Mouse (Mus musculus): ENCODE measurements around the gene Dner. TPM values are rescaled to one million over a fixed set of nuclear protein-coding genes. Genes with fewer than 3 reads are reported as not detected.
A peak's percentile ranks its signal among the peaks of the same experiment; 100 is the strongest.

Gene Dner
- total RNA-seq, 2 experiments from 2014 or later = 0.08 TPM; not detected in 1

DNA sequence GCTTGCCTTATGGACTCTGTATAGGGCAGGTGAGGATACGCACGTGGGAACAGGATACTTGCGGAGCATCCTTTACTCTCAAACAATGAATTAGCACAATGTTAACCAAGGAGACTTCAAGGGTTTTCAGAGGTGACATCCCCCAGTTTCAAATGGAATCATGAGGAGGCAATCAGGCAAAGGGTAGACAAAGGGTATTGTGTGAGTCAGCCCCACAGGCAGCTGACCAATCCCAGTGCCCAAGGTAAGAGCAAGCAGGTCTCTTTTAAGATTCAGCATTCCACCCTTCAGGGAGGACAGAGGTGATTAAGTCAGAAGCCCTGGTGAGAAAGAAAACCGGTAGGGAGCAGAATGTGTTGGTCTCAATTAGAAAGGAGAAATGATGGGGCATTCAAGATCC, 55.6 kb downstream of the Dner start:
- no peak for DNase-seq
- intact Hi-C loops (cut with DNase I) = no loop called here

DNA sequence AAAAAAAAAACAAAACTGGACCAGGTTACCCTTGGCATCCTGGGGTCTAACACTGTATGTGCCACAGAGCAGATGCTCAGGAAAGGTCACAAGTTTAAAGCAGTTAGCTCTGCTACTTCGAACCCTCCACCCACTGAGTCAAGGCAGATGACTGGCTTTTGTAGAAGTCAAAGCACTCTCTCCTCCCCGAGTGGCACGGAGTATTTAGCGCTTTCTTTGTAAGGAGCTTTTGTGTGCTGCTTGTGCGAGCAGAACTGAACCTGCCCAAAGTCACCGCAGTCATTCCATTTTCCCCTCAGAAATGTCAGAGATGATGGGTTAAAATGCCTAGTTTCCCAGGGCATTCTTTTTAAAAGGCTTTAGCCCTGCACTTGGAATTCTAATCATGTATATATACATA, 59.1 kb downstream of the Dner start:
- DNase-seq = no peak
- intact Hi-C loops (cut with DNase I) = no loop called here

DNA sequence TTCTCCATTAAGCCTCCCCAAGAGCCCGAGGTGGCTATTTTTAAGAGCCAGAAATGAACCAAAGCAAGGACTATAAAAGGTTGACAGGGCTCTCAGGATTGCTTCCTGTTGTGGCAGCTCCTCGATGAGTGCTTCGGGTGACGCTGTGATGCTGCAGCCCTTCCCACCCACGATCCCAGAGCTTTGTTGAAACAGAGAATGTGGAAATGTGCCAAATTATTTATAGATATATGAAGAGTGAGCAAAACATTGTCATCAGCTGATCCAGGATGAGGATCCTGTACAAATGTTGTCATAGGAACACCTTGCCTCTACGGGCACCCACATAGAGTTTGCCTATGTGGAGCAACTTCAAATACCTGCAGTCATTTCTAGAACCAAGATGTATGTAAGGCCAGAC, 67.8 kb downstream of the Dner start:
- intact Hi-C loops (cut with DNase I) = no loop called here
- no peak for DNase-seq

DNA sequence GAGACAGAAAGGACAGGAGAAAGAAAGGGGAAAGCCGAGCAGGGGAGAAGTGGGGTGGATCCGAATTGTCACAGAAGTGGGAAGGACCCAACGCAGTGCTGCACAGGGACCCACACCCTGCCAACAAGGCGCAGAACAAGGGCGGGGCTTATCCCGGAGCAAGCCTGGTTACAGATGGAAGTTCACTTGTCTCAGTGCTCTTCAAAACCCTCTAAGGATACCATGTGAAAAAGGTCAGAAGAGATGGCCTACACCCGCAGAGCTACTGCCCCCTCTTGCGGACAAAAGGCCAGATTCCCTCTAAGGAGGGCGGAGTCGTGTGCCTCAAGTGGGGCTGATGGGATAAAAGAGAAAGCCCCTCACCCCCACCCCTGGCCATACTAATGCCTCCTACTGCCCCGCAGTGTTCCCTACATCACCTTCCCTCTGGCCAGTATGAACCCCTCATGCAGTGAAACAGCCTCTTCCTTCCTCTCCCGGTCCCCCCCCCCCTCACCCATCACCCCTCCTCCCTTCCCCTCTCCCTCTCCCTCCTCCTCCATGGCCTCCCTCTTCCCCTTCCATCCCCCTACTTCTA, 73.0 kb downstream of the Dner start:
- no peak for DNase-seq

DNA sequence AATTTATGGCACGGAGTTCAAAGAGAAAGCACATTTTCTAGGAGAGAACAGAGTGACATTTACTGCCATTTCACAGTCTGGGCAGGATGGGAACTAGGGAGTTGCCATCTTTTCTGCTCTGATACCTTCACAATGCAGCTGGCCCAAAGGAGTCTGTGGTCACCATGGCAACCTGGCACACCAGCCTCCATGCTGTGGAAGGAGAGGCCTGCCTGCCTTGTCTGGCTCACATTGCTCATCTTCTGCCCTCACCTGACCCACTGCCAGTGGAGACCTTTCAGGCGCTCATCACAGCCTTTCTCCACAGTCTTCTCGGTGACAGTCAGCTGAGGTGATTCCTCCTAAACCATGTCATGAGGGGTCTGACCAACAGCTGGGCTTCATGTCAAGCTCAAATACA, 74.7 kb downstream of the Dner start:
- intact Hi-C loops (cut with DNase I) = no loop called here

More for the DNA sequence above, 73.0 kb downstream of the Dner start:
- intact Hi-C loops (cut with DNase I) = no loop called here

DNA sequence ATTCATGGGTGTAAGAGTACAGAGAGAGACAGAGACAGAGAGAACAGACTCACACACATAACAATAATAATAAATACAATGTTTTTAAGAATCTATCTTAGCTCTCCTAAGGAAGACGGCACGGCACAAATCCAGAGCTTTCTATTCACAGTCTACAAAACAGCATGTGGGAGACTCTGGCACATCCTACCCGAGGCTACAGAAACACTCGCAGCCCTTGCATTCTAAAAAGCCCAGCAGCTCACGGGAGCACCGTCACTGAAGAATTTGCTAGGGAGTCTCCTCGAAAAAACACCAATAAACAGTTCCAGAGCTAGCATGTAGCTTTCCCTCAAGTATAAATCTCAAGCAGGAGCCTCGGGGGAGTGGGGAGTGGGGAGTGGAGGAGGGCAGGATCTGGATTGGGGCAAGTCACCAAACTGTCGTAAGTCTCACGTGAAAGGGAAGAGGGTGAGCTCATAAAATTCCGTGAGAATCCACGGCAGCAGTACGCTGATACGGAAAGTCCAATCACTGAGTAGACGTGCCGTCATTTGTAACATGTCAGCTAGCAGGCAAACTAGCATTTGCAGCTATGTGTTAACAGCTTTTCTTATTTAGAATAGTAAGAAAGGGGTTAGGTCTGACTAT, 76.8 kb downstream of the Dner start:
- intact Hi-C loops (cut with DNase I) = no loop called here
- no peak for DNase-seq

More for the DNA sequence above, 74.7 kb downstream of the Dner start:
- DNase-seq = no peak

DNA sequence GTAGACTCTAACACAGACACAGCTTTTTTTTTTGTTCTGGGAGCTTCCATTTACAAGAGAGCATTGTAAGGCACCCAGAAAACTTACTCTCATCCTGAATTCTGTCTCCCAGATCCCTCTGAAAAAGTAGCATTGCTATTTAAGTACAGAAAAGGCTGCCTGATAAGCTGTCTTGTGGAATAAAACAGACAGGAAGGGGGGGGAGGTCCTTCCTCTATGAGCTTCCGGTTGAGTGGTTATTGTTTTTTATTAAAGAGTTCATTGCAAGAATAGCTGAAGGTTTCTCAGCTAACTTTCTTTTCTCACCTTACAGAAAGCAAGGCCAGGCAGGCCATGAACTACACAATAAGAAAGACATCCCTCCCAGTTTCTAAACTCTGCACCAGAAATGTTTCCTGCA, 77.9 kb downstream of the Dner start:
- no peak for DNase-seq
- intact Hi-C loops (cut with DNase I) = no loop called here

DNA sequence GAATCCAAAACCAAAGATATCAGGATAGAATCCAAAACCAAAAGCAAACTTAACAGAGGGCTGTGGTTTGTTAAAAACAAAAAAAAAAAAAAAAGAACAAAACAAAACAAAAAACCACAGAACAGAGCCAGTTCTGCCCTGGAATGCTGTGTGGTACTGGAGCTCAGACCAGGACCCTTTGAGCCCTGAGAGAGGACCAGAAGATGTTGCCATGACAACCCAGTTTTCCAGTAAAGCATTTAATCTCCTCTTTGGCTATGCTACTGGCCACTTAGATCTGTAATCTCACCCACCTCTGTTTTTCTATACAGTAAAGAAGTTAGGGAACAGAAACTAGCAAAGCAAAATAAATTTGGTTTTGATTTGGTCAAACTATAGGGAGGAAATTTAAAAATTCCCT, 79.9 kb downstream of the Dner start:
- DNase-seq = no peak
- intact Hi-C loops (cut with DNase I) = no loop called here

DNA sequence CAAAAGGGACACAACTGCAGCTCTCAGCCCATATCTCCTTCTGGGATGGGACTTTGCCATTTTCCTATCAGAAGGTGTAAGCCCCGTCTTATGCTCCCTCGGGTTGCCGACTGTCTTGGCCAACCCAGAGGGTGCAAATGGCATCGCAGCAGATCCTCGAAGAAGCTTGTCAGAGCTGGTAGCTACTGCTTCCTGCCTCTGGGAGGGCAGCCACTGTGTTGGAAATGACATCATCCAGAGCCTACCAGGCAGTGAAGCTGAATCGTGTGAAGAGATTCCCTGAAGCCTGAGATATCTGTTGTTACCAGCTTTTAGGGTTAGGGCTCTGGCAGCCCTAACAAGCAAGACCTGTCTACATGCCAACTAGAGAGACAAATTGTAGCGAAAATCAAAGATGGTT, 81.4 kb downstream of the Dner start:
- no peak for DNase-seq
- intact Hi-C loops (cut with DNase I) = no loop called here

DNA sequence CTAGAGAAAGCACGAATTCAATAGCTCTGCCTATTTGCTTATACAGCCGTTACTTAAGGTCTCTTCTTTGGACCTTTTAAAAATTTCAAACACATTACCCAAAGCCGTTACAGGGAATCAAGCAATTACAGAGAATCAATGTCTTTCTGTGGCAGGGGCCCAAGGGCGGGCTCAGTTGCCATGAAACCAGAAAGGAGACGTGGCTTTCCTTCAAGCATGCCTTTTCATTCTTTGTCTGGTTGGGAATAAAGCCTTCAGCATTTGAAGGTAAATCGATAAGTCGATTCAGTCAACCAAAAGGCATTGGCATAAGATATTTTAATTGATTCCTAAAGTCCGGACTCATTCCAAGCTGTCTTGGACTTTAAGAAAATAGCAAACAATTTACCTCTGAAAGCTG, 82.9 kb downstream of the Dner start:
- intact Hi-C loops (cut with DNase I) = no loop called here
- DNase-seq = no peak

DNA sequence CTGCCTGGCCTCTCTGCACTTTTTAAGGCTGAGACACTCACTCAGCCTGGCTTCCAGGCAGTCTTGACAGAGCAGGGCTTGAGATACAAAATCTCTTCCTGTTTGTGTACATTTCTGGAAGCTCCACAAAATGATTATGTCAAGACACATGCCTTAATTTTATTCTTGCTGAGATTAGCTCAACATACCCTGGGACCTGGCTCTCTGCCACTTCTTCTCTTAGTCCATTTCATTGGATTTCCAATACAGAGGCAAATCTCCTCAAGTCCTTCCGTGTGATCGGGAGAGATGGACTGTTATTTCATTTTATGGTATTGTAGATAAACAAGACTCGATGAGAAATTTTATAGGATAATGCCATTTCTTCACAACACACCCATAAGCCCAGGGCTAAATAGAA, 84.7 kb downstream of the Dner start:
- DNase-seq = no peak
- intact Hi-C loops (cut with DNase I) = no loop called here

DNA sequence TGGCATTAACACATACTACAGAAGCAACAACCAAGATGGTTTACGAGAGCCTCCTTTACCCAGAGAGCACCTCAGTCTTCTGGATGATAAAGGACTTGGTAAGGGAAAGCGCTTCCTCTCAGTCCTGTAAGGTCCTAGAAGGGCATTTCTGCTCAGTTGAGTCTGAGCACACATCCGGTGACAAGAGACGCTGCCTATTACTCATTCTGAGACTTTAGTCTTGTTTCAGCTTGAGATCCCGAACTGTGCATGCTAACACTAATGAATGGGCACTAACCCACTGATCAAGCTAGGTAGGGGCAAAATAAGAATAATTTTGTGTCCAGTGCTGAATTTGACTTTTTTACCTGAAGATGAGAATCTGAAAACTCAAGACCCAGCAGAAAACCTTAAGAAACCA, 97.0 kb downstream of the Dner start:
- DNase-seq = no peak
- intact Hi-C loops (cut with DNase I) = no loop called here

DNA sequence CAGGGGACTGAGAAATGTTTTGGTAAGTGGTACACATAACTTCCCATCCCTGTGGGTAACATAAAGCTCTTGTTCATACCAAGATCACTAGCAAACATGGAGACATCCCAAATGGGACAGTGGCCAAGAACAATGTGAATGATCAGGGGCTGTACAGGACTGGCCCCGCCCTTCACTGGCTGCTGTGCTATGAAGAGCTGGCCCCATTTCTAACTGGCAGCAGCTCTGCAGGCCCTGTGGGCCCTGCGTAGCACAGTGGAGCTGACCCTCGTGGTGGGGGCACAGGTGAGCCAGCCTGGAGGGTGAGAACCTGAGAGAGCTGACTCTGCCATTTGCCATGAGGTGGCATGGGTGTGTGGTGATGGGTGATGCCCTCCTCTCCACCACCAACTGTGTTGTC, 100.0 kb downstream of the Dner start:
- intact Hi-C loops (cut with DNase I) = no loop called here
- no peak for DNase-seq

DNA sequence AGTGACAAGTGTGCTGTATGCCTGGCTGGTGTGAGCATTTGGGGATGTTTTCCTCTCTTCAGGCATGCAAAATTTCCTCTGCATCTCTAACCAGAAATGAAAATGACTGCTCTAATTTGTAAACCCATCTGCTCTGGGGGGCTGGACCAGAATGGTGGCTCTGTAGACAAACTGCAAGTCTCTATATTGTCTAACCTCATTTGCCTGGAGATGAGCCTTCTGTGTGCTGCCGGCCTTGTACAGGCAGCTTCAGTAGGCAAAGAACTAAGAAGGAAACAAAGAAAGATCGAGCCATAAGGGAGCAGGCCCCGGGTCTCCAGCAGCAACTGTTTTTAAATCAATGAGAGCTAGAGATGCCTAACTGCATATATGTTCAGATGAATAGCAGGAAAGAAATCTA, 103.6 kb downstream of the Dner start:
- no peak for DNase-seq
- intact Hi-C loops (cut with DNase I) = no loop called here

DNA sequence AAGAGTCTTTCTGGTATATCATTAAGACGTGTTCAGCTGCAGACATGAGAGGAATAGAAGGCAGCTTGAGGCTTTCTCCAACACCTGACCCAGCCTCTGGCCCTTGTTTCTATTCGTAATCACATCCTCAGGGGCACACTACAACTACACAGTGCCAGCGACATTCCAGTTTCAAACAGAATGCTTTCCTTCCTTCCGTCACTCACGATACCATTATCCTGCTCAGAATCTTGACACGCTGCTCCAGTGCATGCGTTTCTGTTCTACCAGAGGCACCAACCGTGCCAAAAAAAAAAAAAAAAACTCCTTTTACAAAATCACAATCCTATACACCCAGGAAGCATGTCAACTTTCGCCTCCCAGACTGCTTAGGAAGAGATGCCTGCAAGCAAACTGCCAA, 105.5 kb downstream of the Dner start:
- intact Hi-C loops (cut with DNase I) = no loop called here
- DNase-seq = no peak

DNA sequence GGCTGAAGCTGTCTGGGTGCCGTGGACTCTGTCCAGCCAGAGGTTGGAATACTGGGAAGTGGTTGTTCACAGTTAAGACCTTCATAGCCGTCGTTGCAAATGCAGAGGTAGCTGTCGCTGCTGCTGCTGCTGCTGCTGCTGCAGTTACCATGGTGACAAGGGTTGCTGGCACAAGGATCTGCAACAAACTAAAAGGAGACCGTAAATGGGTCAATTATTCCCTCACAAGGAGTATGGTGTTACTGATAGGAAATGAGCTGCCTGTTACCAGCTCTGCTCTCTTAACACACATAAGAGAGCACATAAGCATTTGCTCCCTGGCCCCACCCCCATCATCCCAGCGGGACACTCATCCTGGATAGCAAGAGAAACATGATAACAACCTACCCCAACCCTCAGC, 110.6 kb downstream of the Dner start:
- DNase-seq = no peak
- intact Hi-C loops (cut with DNase I) = loop anchor here (10.0 kb wide), 1 partner anchor 301 kb away; no protein-coding TSS in a partner anchor

DNA sequence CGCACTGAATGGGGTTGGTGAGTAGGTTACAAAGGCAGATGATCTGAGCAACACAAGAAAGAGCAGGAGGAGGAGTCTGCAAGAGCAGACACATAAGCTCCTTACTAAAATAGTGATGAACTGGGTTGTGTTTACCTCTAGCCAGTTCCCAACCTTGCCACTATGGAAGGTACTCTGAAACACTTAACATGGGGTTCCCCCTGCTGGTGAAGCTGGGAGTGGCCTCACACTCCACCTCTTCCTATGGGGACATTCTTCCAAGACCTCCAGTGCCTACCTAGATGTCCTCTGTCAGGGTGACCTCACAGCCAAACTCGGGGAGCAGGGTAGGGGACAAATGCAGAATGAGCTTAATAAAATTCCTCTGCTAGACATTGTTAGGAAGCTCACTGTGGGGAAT, 114.2 kb downstream of the Dner start:
- intact Hi-C loops (cut with DNase I) = loop anchor here (1.0 to 10.0 kb wide), 4 partner anchors 149 to 835 kb away; no protein-coding TSS in a partner anchor
- peak; percentile 65 to 73 for DNase-seq

DNA sequence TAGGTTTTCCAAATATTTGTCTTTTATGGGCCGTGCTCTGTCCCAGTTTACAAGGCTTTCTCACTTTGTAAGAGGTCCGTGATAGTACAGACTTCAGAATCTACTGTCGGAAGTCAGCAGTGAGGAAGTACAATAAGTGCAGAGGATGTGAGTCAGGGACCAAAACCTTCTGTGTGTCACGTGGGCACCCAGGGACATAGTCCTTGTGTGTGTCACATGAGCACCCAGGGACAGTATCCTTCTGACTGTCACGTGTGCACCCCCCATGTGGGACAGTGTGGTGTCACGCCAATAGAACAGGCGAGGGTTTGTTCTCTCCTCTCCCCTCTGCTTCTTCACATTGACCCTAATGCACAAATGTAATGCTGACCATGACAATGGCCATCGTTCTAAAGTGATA, 134.2 kb downstream of the Dner start:
- intact Hi-C loops (cut with DNase I) = no loop called here
- peak; percentile 19 to 22 for DNase-seq

DNA sequence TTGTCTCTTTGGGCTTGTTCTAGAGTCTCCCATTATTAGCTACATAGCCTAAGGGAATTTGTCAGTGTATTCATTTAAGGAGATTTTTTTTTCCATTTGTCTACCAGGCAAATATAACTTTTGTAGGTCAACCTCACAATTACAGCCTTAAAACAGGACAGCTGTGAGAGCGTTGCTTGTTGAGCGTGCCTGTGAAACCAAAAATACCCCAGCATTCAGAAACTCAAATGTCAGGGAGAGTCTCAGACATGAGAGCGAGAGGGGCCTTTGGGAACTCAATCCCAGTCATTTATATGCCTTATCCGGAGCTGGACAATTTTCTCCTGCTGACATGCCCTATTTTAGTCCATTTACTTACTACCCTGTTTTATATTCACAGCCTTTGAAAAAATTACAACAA, 134.6 kb downstream of the Dner start:
- no peak for DNase-seq
- intact Hi-C loops (cut with DNase I) = no loop called here

DNA sequence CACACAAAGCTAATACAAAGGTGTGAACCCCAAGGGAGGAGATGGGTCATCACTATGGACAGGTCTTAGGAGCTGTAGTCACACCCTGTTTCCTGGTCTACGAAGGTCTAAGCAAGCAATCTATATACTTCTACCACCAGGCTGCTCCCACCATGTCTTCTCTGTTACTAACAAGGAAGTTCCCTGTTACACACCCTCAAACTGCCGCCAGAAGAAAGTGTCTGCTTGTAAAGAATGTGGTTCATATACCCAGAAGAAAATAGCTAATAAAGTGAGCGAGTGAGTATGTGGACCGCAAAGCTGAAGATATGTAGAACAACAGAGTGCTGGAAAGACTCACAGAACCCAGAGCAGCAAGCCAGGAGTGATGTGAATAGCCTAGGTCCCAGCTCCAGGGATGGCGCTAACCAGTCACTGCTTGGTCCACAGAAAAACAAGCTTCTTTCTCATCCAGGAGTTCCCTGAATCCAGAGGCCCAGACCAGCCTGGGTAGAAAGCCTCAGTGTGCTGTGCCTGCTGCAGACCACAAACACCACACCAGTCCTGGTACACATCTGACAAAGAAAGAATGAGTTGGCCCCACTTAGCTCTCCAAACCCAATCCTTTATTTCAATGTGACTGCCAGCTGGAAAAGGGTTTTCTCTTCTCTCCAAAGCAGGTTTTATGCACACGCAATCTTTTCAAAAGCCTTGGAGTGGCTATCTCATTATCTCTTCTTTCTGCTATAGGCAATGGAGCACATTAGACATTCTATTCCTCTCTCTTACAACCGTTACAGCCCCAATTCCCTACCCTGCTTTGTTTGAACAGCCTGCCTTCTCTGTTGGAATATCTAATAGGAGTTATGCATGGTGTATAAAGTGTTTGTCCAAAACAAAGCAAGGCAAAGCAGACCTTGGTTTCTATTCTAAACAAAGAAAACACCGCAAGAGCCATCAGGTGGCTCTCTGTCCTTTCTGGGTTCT, 139.2 kb downstream of the Dner start:
- intact Hi-C loops (cut with DNase I) = no loop called here
- DNase-seq = no peak

DNA sequence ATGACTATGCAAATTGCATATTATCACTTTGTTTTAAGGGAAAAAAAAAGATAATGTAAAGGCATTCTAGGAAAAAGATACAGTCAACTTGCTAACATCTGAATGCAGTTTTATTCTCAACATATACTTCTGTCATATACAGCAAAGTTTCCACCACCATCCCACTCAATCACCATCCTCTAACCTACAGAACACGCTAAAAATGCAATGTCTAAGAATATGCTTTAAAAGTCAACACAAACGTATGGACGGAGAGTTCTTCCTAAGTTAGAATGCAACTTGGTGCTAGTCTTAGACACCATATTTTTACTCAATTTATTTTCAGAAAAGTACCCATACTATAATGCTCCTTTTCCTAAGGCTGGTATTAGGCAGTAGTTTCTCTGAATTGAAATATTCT, 144.0 kb downstream of the Dner start:
- intact Hi-C loops (cut with DNase I) = no loop called here
- DNase-seq = no peak

DNA sequence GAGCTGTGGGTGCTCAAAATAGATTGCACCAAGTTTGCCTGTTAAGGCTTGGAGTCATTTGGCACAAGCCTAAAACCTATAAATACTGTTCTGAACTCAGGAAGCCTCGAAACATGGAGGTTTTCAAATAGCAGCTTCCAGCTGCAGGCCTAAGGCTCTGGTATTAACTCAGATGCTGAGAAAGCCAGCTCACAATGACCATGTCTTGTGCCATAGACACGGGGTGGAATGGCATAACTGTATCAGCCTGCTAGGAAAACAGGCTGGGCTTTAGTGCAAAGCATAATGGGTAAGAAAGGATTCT, 146.0 kb downstream of the Dner start:
- intact Hi-C loops (cut with DNase I) = no loop called here
- DNase-seq = no peak
